Mouse (Mus musculus) thymus, postnatal 4 days (tissue): ENCODE measurements around the gene Chic2.

Experiments
- DNase-seq: peaks from one replicate; pipeline ENCODE4 v3.0.0; 2021

Gene Chic2

GRCm38 (mm10) chr5:74974061-74974581 is 70.5 kb downstream of the Chic2 start:
- DNase-seq: no peak

- DNase-seq: no peak
These were observed 73.2 kb downstream of the Chic2 start for GRCm38 (mm10) chr5:74971418-74971817.

GRCm38 (mm10) chr5:74969341-74969740 is 75.2 kb downstream of the Chic2 start:
- DNase-seq: no peak

- no peak for DNase-seq
These were observed 76.7 kb downstream of the Chic2 start for GRCm38 (mm10) chr5:74967882-74968281.

GRCm38 (mm10) chr5:74966891-74967290 is 77.7 kb downstream of the Chic2 start:
- no peak for DNase-seq

- DNase-seq: no peak
These were observed 81.8 kb downstream of the Chic2 start for GRCm38 (mm10) chr5:74962771-74963170.

GRCm38 (mm10) chr5:74960840-74961543 is 83.6 kb downstream of the Chic2 start:
- DNase-seq: peak; percentile 61

- DNase-seq: no peak
These were observed 84.3 kb downstream of the Chic2 start for GRCm38 (mm10) chr5:74960306-74960705.

GRCm38 (mm10) chr5:74957293-74958076 is 87.1 kb downstream of the Chic2 start:
- DNase-seq: no peak

GRCm38 (mm10) chr5:74956335-74956734 is 88.2 kb downstream of the Chic2 start:
- DNase-seq: no peak

GRCm38 (mm10) chr5:74955565-74955964 is 89.0 kb downstream of the Chic2 start:
- no peak for DNase-seq

- no peak for DNase-seq
These were observed 91.6 kb downstream of the Chic2 start for GRCm38 (mm10) chr5:74952938-74953337.

- DNase-seq: no peak
These were observed 93.2 kb downstream of the Chic2 start for GRCm38 (mm10) chr5:74951375-74951774.

- no peak for DNase-seq
These were observed 95.3 kb downstream of the Chic2 start for GRCm38 (mm10) chr5:74949298-74949697.

- DNase-seq: no peak
These were observed 96.1 kb downstream of the Chic2 start for GRCm38 (mm10) chr5:74948482-74948881.
